Mouse (Mus musculus) limb, embryonic 11.5 days (tissue): ENCODE data around the gene Xbp1. TPM values are rescaled to one million over a fixed set of nuclear protein-coding genes. Genes with fewer than 3 reads are reported as not detected.

Experiments used
- ATAC-seq: fragments of 200-750 bp; cut with Nextera tagmentation; 2 replicates; pipeline ENCODE4 v1.8.0; 2017; ENCODE audit warnings: low read depth; ENCODE audit not compliant: insufficient number of reproducible peaks, low FRiP score, low TSS enrichment
- DNase-seq: peaks from one replicate; pipeline ENCODE4 v3.0.0-alpha.2; 2015; ENCODE audit warnings: low spot score
- H3K27ac ChIP-seq: fragments of 300-500 bp; sonication (generic); replicated peaks from 2 replicates; pipeline ENCODE4 v1.5.1; 2014; ENCODE audit warnings: low read depth, mild to moderate bottlenecking, low read length
- H3K27me3 ChIP-seq: fragments of 300-500 bp; sonication (generic); 2 replicates; pipeline ENCODE4 v1.6.1; 2014; ENCODE audit warnings: mild to moderate bottlenecking, low read length, mixed read lengths; ENCODE audit not compliant: control insufficient read depth, insufficient read depth
- H3K36me3 ChIP-seq: fragments of 300-500 bp; sonication (generic); 2 replicates; pipeline ENCODE4 v1.6.1; 2014; ENCODE audit warnings: mild to moderate bottlenecking, low read length, moderate library complexity, mixed read lengths; ENCODE audit not compliant: control insufficient read depth, insufficient read depth
- H3K4me1 ChIP-seq: fragments of 300-500 bp; sonication (generic); 2 replicates; pipeline ENCODE4 v1.6.1; 2014; ENCODE audit warnings: low read length, mixed read lengths; ENCODE audit not compliant: control insufficient read depth, insufficient read depth
- H3K4me2 ChIP-seq: fragments of 300-500 bp; sonication (generic); 2 replicates; pipeline ENCODE4 v1.6.1; 2014; ENCODE audit warnings: low read depth, mild to moderate bottlenecking, moderate library complexity; ENCODE audit not compliant: severe bottlenecking
- H3K4me3 ChIP-seq: fragments of 300-500 bp; sonication (generic); 2 replicates; pipeline ENCODE4 v1.5.1; 2014; ENCODE audit warnings: low read depth, low read length
- H3K9ac ChIP-seq: fragments of 300-500 bp; sonication (generic); 2 replicates; pipeline ENCODE4 v1.6.1; 2014; ENCODE audit warnings: mild to moderate bottlenecking, low read length
- H3K9me3 ChIP-seq: fragments of 300-500 bp; sonication (generic); 2 replicates; pipeline ENCODE4 v1.6.1; 2016; ENCODE audit warnings: low read length; ENCODE audit not compliant: control insufficient read depth
- WGBS: fragments of 180-500 bp; shearing (Covaris S2); extraction: QIAGEN DNeasy Blood & Tissue Kit; methylation state at CpG from one replicate; pipeline ENCODE4 v1.1.7; 2014; 5-methylcytosine and 5-hydroxymethylcytosine counted together
- polyA plus RNA-seq: library from polyadenylated mRNA; unstranded; fragments of >200 nt; fragmentation: Nextera tagmentation; extraction: Ambion mirVana; gene quantifications from 2 replicates; pipeline ENCODE4 v1.2.1, GENCODE M21; 2014

The Xbp1 gene
- polyA plus RNA-seq, 1 experiment from 2014 or later = 151 TPM

- no peak overlapping the region for H3K9ac ChIP-seq
- peaks cover 10% of the 10 kb centered on the region for H3K4me1 ChIP-seq
- H3K27ac ChIP-seq = no peak overlapping the region
- no peaks in the 10 kb centered on the region for H3K9me3 ChIP-seq
- H3K36me3 ChIP-seq = peaks cover 12% of the 10 kb centered on the region
- no peak for DNase-seq
- WGBS = 82% methylated on average over 3 of the region's 3 CpGs
- no peaks in the 10 kb centered on the region for H3K27me3 ChIP-seq
- H3K4me3 ChIP-seq = no peak overlapping the region
- ATAC-seq = no peak
- H3K4me2 ChIP-seq = no peak overlapping the region
These were observed 778 bp upstream of the Xbp1 start for GRCm38 (mm10) chr11:5519681-5520080.

- Histone ChIP-seq H3K27ac (peak overlapping the region; percentile 83), H3K27me3 (no peaks in the 10 kb centered on the region), H3K4me3 (peak overlapping the region; percentile 99), H3K4me2 (peak overlapping the region; percentile 75), H3K9me3 (no peaks in the 10 kb centered on the region), H3K9ac (peak overlapping the region; percentile 99), H3K36me3 (peaks cover 19% of the 10 kb centered on the region), H3K4me1 (peaks cover 10% of the 10 kb centered on the region)
- DNase-seq (no peak), ATAC-seq (peak; percentile 1; the same call in 1 of the 2 replicates)
- 0% methylated on average over 13 of the region's 13 CpGs for WGBS
These were observed 732 bp downstream of the Xbp1 start for GRCm38 (mm10) chr11:5521266-5521515.

- WGBS = 0% methylated on average over 34 of the region's 34 CpGs
- Histone ChIP-seq H3K27me3 (no peaks in the 10 kb centered on the region), H3K4me1 (peaks cover 10% of the 10 kb centered on the region), H3K4me2 (peak overlapping the region; percentile 75), H3K9me3 (no peaks in the 10 kb centered on the region), H3K9ac (peak overlapping the region; percentile 99), H3K27ac (peak overlapping the region; percentile 83), H3K36me3 (peaks cover 19% of the 10 kb centered on the region), H3K4me3 (peak overlapping the region; percentile 99)
- ATAC-seq = no peak
- DNase-seq = peak; percentile 67
These were observed 1.2 kb downstream of the Xbp1 start for GRCm38 (mm10) chr11:5521516-5522291.

GRCm38 (mm10) chr11:5522798-5523415 lies 2.4 kb downstream of the Xbp1 start:
- Histone ChIP-seq H3K36me3 (peaks cover 20% of the 10 kb centered on the region), H3K4me2 (peak overlapping the region; percentile 75; the same call in 1 of the 2 replicates), H3K27me3 (no peaks in the 10 kb centered on the region), H3K27ac (no peak overlapping the region), H3K4me3 (no peak overlapping the region), H3K9ac (no peak overlapping the region), H3K4me1 (peaks cover 10% of the 10 kb centered on the region), H3K9me3 (no peaks in the 10 kb centered on the region)
- DNase-seq (no peak), ATAC-seq (no peak)
- WGBS = 93% methylated on average over 11 of the region's 11 CpGs

- no peaks in the 10 kb centered on the region for H3K9me3 ChIP-seq
- no peak overlapping the region for H3K9ac ChIP-seq
- no peaks in the 10 kb centered on the region for H3K27me3 ChIP-seq
- WGBS = 90% methylated on average over 4 of the region's 4 CpGs
- peaks cover 10% of the 10 kb centered on the region for H3K4me1 ChIP-seq
- no peak overlapping the region for H3K27ac ChIP-seq
- H3K4me2 ChIP-seq = no peak overlapping the region
- ATAC-seq = no peak
- no peak for DNase-seq
- H3K4me3 ChIP-seq = no peak overlapping the region
- peaks cover 27% of the 10 kb centered on the region for H3K36me3 ChIP-seq
These were observed 5.0 kb downstream of the Xbp1 start for GRCm38 (mm10) chr11:5525418-5525817.

- no peak for DNase-seq
- H3K4me3 ChIP-seq = no peak overlapping the region
- no peak for ATAC-seq
- no peaks in the 10 kb centered on the region for H3K27me3 ChIP-seq
- no peak overlapping the region for H3K9ac ChIP-seq
- 91% methylated on average over 7 of the region's 7 CpGs for whole genome bisulfite sequencing
- H3K36me3 ChIP-seq = peaks cover 33% of the 10 kb centered on the region
- no peaks in the 10 kb centered on the region for H3K9me3 ChIP-seq
- no peak overlapping the region for H3K27ac ChIP-seq
- peaks cover 8% of the 10 kb centered on the region for H3K4me1 ChIP-seq
- no peak overlapping the region for H3K4me2 ChIP-seq
These were observed 6.3 kb downstream of the Xbp1 start for GRCm38 (mm10) chr11:5526573-5527439.

- no peak for DNase-seq
- peaks cover 33% of the 10 kb centered on the region for H3K36me3 ChIP-seq
- no peaks in the 10 kb centered on the region for H3K27me3 ChIP-seq
- H3K9ac ChIP-seq = no peak overlapping the region
- H3K4me1 ChIP-seq = no peaks in the 10 kb centered on the region; the same call in 1 of the 2 replicates
- ATAC-seq = no peak
- H3K9me3 ChIP-seq = no peaks in the 10 kb centered on the region
- no peak overlapping the region for H3K27ac ChIP-seq
- WGBS = 90% methylated on average over 5 of the region's 5 CpGs
- no peak overlapping the region for H3K4me2 ChIP-seq
- H3K4me3 ChIP-seq = no peak overlapping the region
These were observed 7.5 kb downstream of the Xbp1 start for GRCm38 (mm10) chr11:5527865-5528523.

- Histone ChIP-seq H3K4me3 (no peak overlapping the region), H3K27ac (no peak overlapping the region), H3K4me1 (no peaks in the 10 kb centered on the region), H3K36me3 (peaks cover 35% of the 10 kb centered on the region), H3K27me3 (no peaks in the 10 kb centered on the region), H3K4me2 (no peak overlapping the region), H3K9ac (no peak overlapping the region), H3K9me3 (no peaks in the 10 kb centered on the region)
- no peak for DNase-seq
- 83% methylated on average over 5 of the region's 5 CpGs for WGBS
- ATAC-seq = no peak
These were observed 8.4 kb downstream of the Xbp1 start for GRCm38 (mm10) chr11:5528841-5529240.
